Mouse (Mus musculus): ENCODE results near the gene Smco3.
A peak's percentile ranks its signal among the peaks of the same experiment; 100 is the strongest.

Smco3 gene

DNA sequence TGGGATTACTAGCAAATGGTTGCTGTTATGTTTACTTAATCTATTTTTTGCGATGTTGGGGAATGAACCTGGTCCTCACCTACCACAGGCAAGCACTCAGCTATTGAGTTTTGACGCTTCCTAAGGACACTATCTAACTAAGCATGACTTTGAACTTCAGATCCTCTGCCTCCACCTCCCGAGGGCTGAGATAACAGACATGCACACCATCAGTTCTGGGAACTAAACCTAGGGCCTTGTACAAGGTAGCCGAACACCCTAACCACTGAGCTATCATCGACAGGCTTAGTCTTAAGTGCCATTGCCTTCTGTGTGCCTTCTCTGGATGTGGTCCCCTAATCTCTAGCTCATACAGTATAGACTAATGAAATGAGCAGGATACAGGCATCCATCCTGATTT is 30.1 kb upstream of the Smco3 start:
- Histone ChIP-seq H3K27me3 (ENCODE audit: insufficient read depth, low read length) (peaks cover under 1% of the 10 kb centered on the region; the same call in 1 of the 2 replicates), H3K4me1 (replicated peaks; ENCODE audit: low read depth, low read length) (no peaks in the 10 kb centered on the region), H3K4me3 (replicated peaks; ENCODE audit: low read length) (no peak overlapping the region), H3K9me3 (ENCODE audit: low read length) (no peaks in the 10 kb centered on the region), H3K36me3 (ENCODE audit: insufficient read depth, low read length) (no peaks in the 10 kb centered on the region)
- no peak for TF ChIP-seq CTCF (conservative IDR thresholded peaks at IDR 0.05; ENCODE audit: low read length)
- TF ChIP-seq POU5F1 (IDR thresholded peaks at IDR 0.05; ENCODE audit: borderline replicate concordance, low read length) = no peak
- no peak for TF ChIP-seq NANOG (IDR thresholded peaks at IDR 0.05; ENCODE audit: borderline replicate concordance, low read length)

DNA sequence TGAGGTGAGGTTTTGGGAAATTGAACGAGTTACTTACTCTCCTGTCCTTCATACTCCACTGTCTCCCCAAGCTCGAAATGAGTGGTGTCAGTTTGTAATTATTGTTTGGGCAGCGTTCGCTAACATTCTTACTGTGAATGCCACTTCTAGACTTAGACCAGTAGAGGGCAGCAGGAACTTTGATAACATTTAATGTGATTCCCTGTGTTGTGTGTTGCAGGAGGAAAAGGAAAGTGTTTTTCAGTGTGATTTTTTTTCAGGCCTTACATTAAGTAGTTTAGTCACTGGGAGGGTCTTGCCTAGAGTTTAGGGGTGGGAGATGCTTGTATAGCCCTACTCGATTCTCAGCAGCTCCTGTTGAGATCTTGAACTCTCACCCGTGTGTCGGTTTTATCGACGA is 25.8 kb upstream of the Smco3 start:
- H3K36me3 ChIP-seq (ENCODE audit: insufficient read depth, low read length) = no peaks in the 10 kb centered on the region
- TF ChIP-seq CTCF (conservative IDR thresholded peaks at IDR 0.05; ENCODE audit: low read length) (peak; percentile 35), POU5F1 (IDR thresholded peaks at IDR 0.05; ENCODE audit: borderline replicate concordance, low read length) (no peak)
- H3K27me3 ChIP-seq (ENCODE audit: insufficient read depth, low read length) = peaks cover 14% of the 10 kb centered on the region; the same call in 1 of the 2 replicates
- no peak overlapping the region for H3K4me3 ChIP-seq (replicated peaks; ENCODE audit: low read length)
- peaks cover 12% of the 10 kb centered on the region for H3K4me1 ChIP-seq (replicated peaks; ENCODE audit: low read depth, low read length)
- no peaks in the 10 kb centered on the region for H3K9me3 ChIP-seq (ENCODE audit: low read length)

DNA sequence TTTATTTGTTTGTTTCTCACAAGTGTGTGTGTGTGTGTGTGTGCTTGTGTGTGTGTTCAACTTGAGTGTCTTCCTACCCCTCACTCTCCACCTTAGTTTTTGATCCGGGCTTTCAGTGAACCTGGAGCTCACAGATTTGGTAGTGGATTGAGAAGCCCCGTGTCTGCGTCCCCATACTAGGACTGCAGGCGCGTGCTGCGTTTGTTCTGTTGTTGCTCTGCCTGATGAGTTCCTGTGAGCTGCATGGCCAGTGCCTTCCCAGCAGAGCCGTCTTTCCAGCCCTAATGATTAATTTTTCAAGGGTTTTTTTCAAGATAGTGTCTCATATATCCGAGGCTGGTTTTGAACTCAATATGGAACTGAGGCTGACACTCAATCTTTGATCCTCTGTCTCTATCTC is 23.2 kb upstream of the Smco3 start:
- H3K9me3 ChIP-seq (ENCODE audit: low read length) = no peaks in the 10 kb centered on the region
- no peaks in the 10 kb centered on the region for H3K36me3 ChIP-seq (ENCODE audit: insufficient read depth, low read length)
- H3K27me3 ChIP-seq (ENCODE audit: insufficient read depth, low read length) = peaks cover 14% of the 10 kb centered on the region; the same call in 1 of the 2 replicates
- no peak overlapping the region for H3K4me3 ChIP-seq (replicated peaks; ENCODE audit: low read length)
- peaks cover 14% of the 10 kb centered on the region for H3K4me1 ChIP-seq (replicated peaks; ENCODE audit: low read depth, low read length)
- TF ChIP-seq POU5F1 (IDR thresholded peaks at IDR 0.05; ENCODE audit: borderline replicate concordance, low read length) (no peak), CTCF (conservative IDR thresholded peaks at IDR 0.05; ENCODE audit: low read length) (no peak), NANOG (IDR thresholded peaks at IDR 0.05; ENCODE audit: borderline replicate concordance, low read length) (no peak)

DNA sequence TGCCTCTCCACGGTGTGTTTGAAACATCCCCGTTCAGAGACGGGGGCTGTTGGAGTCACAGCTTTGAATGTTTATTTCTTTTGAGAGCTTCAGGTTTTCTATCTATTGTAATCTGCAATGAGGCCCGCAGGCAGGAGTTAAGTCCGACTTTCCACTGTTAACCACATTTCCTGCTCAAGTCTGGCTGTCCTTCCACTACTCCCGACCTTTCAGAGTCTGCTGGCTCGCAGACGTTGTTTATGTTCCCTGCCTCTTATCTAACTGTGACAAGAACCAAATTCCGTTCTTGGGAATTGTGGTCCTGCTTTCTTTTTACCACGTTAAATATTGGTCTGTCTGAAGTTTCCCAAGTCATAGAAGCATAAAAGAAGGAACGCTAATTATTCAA is 22.6 kb upstream of the Smco3 start:
- TF ChIP-seq POU5F1 (IDR thresholded peaks at IDR 0.05; ENCODE audit: borderline replicate concordance, low read length) = no peak
- no peak for TF ChIP-seq CTCF (conservative IDR thresholded peaks at IDR 0.05; ENCODE audit: low read length)
- no peak for TF ChIP-seq NANOG (IDR thresholded peaks at IDR 0.05; ENCODE audit: borderline replicate concordance, low read length)
- Histone ChIP-seq H3K27me3 (ENCODE audit: insufficient read depth, low read length) (peaks cover 14% of the 10 kb centered on the region; the same call in 1 of the 2 replicates), H3K4me1 (replicated peaks; ENCODE audit: low read depth, low read length) (peaks cover 14% of the 10 kb centered on the region), H3K4me3 (replicated peaks; ENCODE audit: low read length) (0 out of 2 replicates have a peak overlapping the region, but pooled peaks have one; percentile 52), H3K9me3 (ENCODE audit: low read length) (no peaks in the 10 kb centered on the region), H3K36me3 (ENCODE audit: insufficient read depth, low read length) (no peaks in the 10 kb centered on the region)

GRCm38 (mm10) chr6:136857186-136857872 is 22.1 kb upstream of the Smco3 start, which contains the start of gene Art4:
Gene Art4 (minus strand): TSS chr6:136857733.
- no peaks in the 10 kb centered on the region for H3K9me3 ChIP-seq (ENCODE audit: low read length)
- peaks cover 14% of the 10 kb centered on the region; the same call in 1 of the 2 replicates for H3K27me3 ChIP-seq (ENCODE audit: insufficient read depth, low read length)
- H3K4me1 ChIP-seq (replicated peaks; ENCODE audit: low read depth, low read length) = peaks cover 20% of the 10 kb centered on the region
- TF ChIP-seq POU5F1 (IDR thresholded peaks at IDR 0.05; ENCODE audit: borderline replicate concordance, low read length) (no peak), NANOG (IDR thresholded peaks at IDR 0.05; ENCODE audit: borderline replicate concordance, low read length) (no peak), CTCF (conservative IDR thresholded peaks at IDR 0.05; ENCODE audit: low read length) (no peak)
- H3K4me3 ChIP-seq (replicated peaks; ENCODE audit: low read length) = peak within 1 kb of the TSS; percentile 52; the same call in 1 of the 2 replicates
- no peaks in the 10 kb centered on the region for H3K36me3 ChIP-seq (ENCODE audit: insufficient read depth, low read length)

DNA sequence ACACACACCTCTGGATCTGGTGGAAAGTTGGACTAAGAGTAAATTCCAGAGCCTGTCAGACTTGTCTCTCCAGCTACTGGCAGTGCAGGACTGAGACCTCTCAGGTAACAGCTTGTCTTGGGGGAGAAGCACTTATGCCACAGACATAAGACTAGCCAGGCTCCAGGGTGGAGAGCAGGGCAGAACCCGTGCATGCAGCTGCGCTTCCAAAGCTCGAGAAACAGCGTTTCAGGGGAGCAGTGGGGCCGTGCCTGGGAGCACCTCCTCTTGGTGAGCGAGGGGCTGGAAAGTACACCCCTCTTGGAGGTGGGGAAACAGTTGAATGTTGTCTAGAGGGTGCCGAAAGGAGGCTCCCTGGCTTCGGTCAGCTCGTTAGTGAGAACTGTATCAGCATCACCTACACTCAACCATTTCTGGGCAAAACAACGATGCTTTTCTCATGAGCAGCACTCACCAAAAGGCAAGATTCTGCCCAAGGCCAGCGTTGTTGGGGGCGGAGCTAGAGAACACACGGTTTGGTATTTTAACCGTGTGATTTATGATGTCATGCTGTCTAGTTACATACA is 20.9 kb upstream of the Smco3 start:
- TF ChIP-seq CTCF (conservative IDR thresholded peaks at IDR 0.05; ENCODE audit: low read length) (no peak), NANOG (IDR thresholded peaks at IDR 0.05; ENCODE audit: borderline replicate concordance, low read length) (no peak), POU5F1 (IDR thresholded peaks at IDR 0.05; ENCODE audit: borderline replicate concordance, low read length) (no peak)
- Histone ChIP-seq H3K4me3 (replicated peaks; ENCODE audit: low read length) (no peak overlapping the region), H3K4me1 (replicated peaks; ENCODE audit: low read depth, low read length) (peaks cover 20% of the 10 kb centered on the region), H3K36me3 (ENCODE audit: insufficient read depth, low read length) (no peaks in the 10 kb centered on the region), H3K27me3 (ENCODE audit: insufficient read depth, low read length) (peaks cover 14% of the 10 kb centered on the region; the same call in 1 of the 2 replicates), H3K9me3 (ENCODE audit: low read length) (no peaks in the 10 kb centered on the region)

- no peak for TF ChIP-seq CTCF (conservative IDR thresholded peaks at IDR 0.05; ENCODE audit: low read length)
- no peak for TF ChIP-seq NANOG (IDR thresholded peaks at IDR 0.05; ENCODE audit: borderline replicate concordance, low read length)
- TF ChIP-seq POU5F1 (IDR thresholded peaks at IDR 0.05; ENCODE audit: borderline replicate concordance, low read length) = no peak
- Histone ChIP-seq H3K9me3 (ENCODE audit: low read length) (no peaks in the 10 kb centered on the region), H3K27me3 (ENCODE audit: insufficient read depth, low read length) (peaks cover 12% of the 10 kb centered on the region; the same call in 1 of the 2 replicates), H3K4me1 (replicated peaks; ENCODE audit: low read depth, low read length) (peaks cover 20% of the 10 kb centered on the region), H3K36me3 (ENCODE audit: insufficient read depth, low read length) (no peaks in the 10 kb centered on the region), H3K4me3 (replicated peaks; ENCODE audit: low read length) (no peak overlapping the region)
These were observed 19.9 kb upstream of the Smco3 start for GRCm38 (mm10) chr6:136855183-136855582.

DNA sequence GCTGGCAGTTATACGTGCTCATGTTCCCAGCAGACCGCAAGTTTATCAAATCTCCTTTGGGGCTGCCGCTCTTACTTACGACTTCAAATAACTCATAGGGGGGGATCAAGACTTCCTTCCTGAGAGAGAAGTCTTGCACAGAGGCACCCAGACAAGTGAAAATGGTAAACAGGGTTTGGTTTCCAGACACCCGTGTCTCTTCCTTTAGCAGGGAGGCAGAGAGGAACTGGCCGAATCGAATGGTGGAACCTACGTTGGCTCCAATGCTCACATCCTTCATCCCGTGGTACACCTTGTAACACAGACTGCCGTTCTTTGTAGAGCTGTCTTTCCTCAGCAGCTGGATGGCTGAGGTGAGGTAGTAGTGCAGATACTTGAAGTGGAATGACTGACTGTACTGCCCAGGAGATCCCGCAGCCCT is 19.1 kb upstream of the Smco3 start:
- TF ChIP-seq CTCF (conservative IDR thresholded peaks at IDR 0.05; ENCODE audit: low read length) = no peak
- TF ChIP-seq POU5F1 (IDR thresholded peaks at IDR 0.05; ENCODE audit: borderline replicate concordance, low read length) = no peak
- TF ChIP-seq NANOG (IDR thresholded peaks at IDR 0.05; ENCODE audit: borderline replicate concordance, low read length) = no peak
- Histone ChIP-seq H3K4me3 (replicated peaks; ENCODE audit: low read length) (no peak overlapping the region), H3K27me3 (ENCODE audit: insufficient read depth, low read length) (peaks cover 12% of the 10 kb centered on the region; the same call in 1 of the 2 replicates), H3K36me3 (ENCODE audit: insufficient read depth, low read length) (no peaks in the 10 kb centered on the region), H3K4me1 (replicated peaks; ENCODE audit: low read depth, low read length) (peaks cover 20% of the 10 kb centered on the region), H3K9me3 (ENCODE audit: low read length) (no peaks in the 10 kb centered on the region)
